Mouse (Mus musculus) lung, postnatal 0 days (tissue): ENCODE results near the gene 9230112D13Rik.

ENCODE experiments used
- CTCF ChIP-seq: IDR thresholded peaks from 2 replicates; pipeline ENCODE4 v1.5.1; 2016; ENCODE audit warnings: antibody characterized with exemption, mild to moderate bottlenecking
- EP300 ChIP-seq: IDR thresholded peaks from 2 replicates; pipeline ENCODE4 v1.6.1; 2016; ENCODE audit warnings: antibody characterized with exemption, mild to moderate bottlenecking, control low read depth

DNA sequence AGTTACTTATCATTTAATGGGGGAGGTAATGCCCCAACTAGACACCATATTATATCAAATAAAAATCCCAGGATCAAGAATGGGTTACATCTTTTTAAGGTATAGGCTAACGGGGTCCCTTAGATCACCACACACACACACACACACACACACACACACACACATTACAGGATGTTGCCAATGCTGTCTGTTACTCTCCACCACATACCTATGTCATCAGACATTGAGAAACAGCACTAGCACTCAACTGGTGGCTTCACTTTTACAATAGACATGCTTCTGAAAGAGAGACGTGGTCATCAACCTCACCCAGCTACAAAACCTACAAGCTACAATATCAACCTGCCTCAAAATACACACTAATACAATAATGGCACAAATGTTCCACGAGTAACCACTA is 28.9 kb downstream of the 9230112D13Rik start:
- TF ChIP-seq CTCF (no peak), EP300 (no peak)
